Mouse (Mus musculus) heart, embryonic 16.5 days (tissue): ENCODE measurements around the gene Epha2. TPM values are rescaled to one million over a fixed set of nuclear protein-coding genes. Genes with fewer than 3 reads are reported as not detected.
A peak's percentile ranks its signal among the peaks of the same experiment; 100 is the strongest.

Source experiments
- ATAC-seq: fragments of 200-750 bp; cut with Nextera tagmentation; replicated peaks from 2 replicates; pipeline ENCODE4 v1.8.0; 2017; ENCODE audit warnings: moderate number of reproducible peaks; ENCODE audit not compliant: insufficient read depth, low FRiP score; ENCODE audit errors: extremely low read depth
- H3K27ac ChIP-seq: fragments of 300-500 bp; sonication (generic); 2 replicates; pipeline ENCODE4 v1.5.1; 2014; ENCODE audit warnings: mild to moderate bottlenecking, low read length, control low read depth, moderate library complexity
- H3K27me3 ChIP-seq: fragments of 300-500 bp; sonication (generic); 2 replicates; pipeline ENCODE4 v1.6.1; 2014; ENCODE audit warnings: low read length, mixed read lengths; ENCODE audit not compliant: control insufficient read depth, insufficient read depth
- H3K36me3 ChIP-seq: fragments of 300-500 bp; sonication (generic); 2 replicates; pipeline ENCODE4 v1.6.1; 2014; ENCODE audit not compliant: control insufficient read depth, insufficient read depth
- H3K4me1 ChIP-seq: fragments of 300-500 bp; sonication (generic); 2 replicates; pipeline ENCODE4 v1.6.1; 2014; ENCODE audit warnings: low read length, mixed read lengths; ENCODE audit not compliant: control insufficient read depth, insufficient read depth
- H3K4me2 ChIP-seq: fragments of 300-500 bp; sonication (generic); 2 replicates; pipeline ENCODE4 v1.6.1; 2014; ENCODE audit warnings: low read depth, mild to moderate bottlenecking, control low read depth, low read length
- H3K4me3 ChIP-seq: fragments of 300-500 bp; sonication (generic); 2 replicates; pipeline ENCODE4 v1.5.1; 2014; ENCODE audit warnings: mild to moderate bottlenecking, control low read depth, low read length
- H3K9ac ChIP-seq: fragments of 300-500 bp; sonication (generic); 2 replicates; pipeline ENCODE4 v1.6.1; 2014; ENCODE audit warnings: low read length, control low read depth
- H3K9me3 ChIP-seq: fragments of 300-500 bp; sonication (generic); replicated peaks from 2 replicates; pipeline ENCODE4 v1.6.1; 2016; ENCODE audit warnings: low read length; ENCODE audit not compliant: control insufficient read depth
- WGBS: fragments of 180-500 bp; shearing (Covaris S2); extraction: QIAGEN DNeasy Blood & Tissue Kit; methylation state at CpG from one replicate; pipeline ENCODE4 v1.1.7; 2014; 5-methylcytosine and 5-hydroxymethylcytosine counted together
- polyA plus RNA-seq: library from polyadenylated mRNA; unstranded; fragments of >200 nt; fragmentation: Nextera tagmentation; extraction: Ambion mirVana; gene quantifications from 2 replicates; pipeline ENCODE4 v1.2.1, GENCODE M21; 2015

Epha2 gene
- polyA plus RNA-seq, 1 experiment from 2014 or later: 3.1 TPM

DNA sequence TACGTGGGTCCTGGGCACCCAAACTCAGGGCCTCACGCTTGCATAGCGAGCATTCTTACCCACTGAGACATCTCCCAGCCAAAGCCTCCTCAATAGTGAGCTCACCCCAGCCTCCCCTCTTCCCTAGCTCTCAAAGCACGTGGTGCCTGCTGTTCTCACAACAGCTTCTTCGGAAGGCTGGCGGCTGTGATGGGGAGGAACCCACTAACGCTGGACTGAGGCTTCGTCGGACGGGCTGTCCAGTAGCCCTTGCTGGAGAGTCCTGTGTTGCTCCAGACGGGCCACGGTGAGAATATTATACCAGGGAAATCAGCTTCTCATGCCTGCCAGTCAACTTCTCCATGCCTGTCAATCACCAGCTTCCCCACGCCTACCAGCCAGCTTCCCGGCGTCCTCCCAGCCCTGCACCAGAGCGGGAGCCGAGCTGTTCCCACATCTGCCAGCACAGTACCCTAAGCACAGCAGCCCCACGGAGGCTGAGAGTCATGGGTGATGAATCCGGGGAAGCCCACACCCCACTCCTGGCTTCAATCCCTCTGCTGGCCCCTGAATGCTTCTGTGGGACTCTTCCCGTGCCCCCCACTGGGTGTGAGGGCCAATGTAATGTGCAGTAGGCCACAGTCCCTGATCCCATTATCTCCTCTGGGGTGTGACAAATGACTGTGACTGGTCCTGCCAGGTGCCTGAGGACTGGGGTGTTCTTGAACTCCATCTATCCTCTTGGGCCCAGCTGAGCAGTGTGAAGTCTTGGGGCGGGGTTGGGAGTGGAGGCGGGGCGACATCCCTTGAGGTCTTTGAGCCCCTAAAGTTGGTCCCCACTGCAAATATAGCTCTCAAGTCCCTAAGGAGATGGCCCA is 26.3 kb upstream of the Epha2 start:
- Histone ChIP-seq H3K4me3 (no peak overlapping the region), H3K4me2 (peak overlapping the region; percentile 39), H3K9me3 (no peaks in the 10 kb centered on the region), H3K27ac (no peak overlapping the region), H3K36me3 (no peaks in the 10 kb centered on the region), H3K9ac (peak overlapping the region; percentile 48; the same call in 1 of the 2 replicates), H3K4me1 (peaks cover 20% of the 10 kb centered on the region; the same call in 1 of the 2 replicates), H3K27me3 (0 out of 2 replicates have a peak, but pooled peaks cover 6% of the 10 kb centered on the region)
- ATAC-seq: no peak
- 32% methylated on average over 23 of the region's 23 CpGs for WGBS

DNA sequence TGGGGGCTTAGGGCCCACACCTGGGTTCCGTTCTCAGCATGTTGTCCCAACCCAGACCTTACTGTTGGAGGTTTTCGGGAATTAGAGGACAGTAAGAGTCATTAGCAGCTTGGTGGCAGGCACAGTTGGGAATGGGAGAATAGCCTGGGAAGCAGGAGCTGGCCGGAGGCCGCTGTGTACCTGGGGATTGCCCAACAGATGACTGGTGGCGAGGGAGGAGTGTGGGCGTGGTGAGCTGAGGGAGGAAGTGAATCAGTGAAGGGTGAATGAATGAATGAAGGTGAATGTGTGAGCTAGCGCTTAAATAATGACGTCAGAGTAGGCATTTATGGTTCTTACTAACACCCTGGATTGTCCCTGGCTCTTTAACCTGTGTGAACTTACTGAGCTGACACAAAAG is 23.9 kb upstream of the Epha2 start:
- peaks cover 27% of the 10 kb centered on the region for H3K4me1 ChIP-seq
- H3K36me3 ChIP-seq: no peaks in the 10 kb centered on the region
- no peaks in the 10 kb centered on the region for H3K9me3 ChIP-seq
- H3K27me3 ChIP-seq: 0 out of 2 replicates have a peak, but pooled peaks cover 6% of the 10 kb centered on the region
- peak overlapping the region; percentile 88 for H3K27ac ChIP-seq
- no peak overlapping the region for H3K4me2 ChIP-seq
- no peak overlapping the region for H3K4me3 ChIP-seq
- H3K9ac ChIP-seq: no peak overlapping the region
- ATAC-seq: no peak
- WGBS: 87% methylated on average over 8 of the region's 8 CpGs

DNA sequence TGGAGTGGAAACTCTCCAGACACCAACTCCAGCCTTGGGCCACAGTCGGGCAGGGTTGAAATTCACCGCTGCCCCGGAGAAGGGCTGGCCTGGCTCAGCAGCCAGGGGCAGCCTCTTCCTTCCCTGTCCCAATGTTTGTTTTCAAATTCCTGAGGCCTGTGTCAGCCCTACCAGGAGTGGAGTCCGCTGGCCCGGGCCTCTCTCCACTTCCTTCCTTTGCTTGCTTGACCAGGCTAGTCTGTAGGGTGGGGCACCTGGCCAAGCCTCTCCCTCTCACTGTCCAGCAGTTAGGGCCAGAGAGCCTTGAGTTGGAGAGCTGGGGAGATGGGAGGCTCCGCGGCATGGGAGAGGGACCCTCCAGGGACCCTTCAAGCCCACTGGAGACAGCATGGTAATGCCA is 22.9 kb upstream of the Epha2 start:
- H3K4me3 ChIP-seq: peak overlapping the region; percentile 10; the same call in 1 of the 2 replicates
- peaks cover 25% of the 10 kb centered on the region for H3K4me1 ChIP-seq
- peak overlapping the region; percentile 37; the same call in 1 of the 2 replicates for H3K9ac ChIP-seq
- H3K27ac ChIP-seq: peak overlapping the region; percentile 88
- H3K36me3 ChIP-seq: no peaks in the 10 kb centered on the region
- H3K27me3 ChIP-seq: 0 out of 2 replicates have a peak, but pooled peaks cover 4% of the 10 kb centered on the region
- WGBS: 31% methylated on average over 7 of the region's 7 CpGs
- peak; percentile 74 for ATAC-seq
- H3K9me3 ChIP-seq: no peaks in the 10 kb centered on the region
- peak overlapping the region; percentile 35; the same call in 1 of the 2 replicates for H3K4me2 ChIP-seq

DNA sequence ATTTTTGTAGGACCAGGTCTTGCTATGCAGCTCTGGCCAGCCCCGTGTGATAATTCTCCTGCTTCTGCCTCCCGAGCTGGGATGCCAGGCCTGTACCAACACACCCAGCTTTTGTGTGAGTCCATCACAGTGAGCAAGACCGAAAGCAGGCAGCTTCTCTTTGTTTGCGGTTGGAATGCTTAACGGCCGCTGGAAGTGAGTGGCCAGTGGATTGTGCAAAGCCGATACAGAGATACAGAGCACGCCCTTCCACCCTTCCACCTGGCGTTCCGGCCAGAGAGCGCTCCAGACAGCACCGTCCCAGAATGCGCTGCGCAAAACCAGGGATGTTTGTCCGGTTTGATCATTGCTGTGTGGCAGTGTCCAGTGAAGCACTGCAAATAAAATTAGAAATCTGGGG is 21.7 kb upstream of the Epha2 start:
- Histone ChIP-seq H3K4me2 (no peak overlapping the region), H3K9ac (no peak overlapping the region), H3K9me3 (no peaks in the 10 kb centered on the region), H3K36me3 (no peaks in the 10 kb centered on the region), H3K27ac (peak overlapping the region; percentile 58; the same call in 1 of the 2 replicates), H3K27me3 (0 out of 2 replicates have a peak, but pooled peaks cover 4% of the 10 kb centered on the region), H3K4me1 (peaks cover 31% of the 10 kb centered on the region), H3K4me3 (no peak overlapping the region)
- no peak for ATAC-seq
- 58% methylated on average over 15 of the region's 15 CpGs for WGBS

DNA sequence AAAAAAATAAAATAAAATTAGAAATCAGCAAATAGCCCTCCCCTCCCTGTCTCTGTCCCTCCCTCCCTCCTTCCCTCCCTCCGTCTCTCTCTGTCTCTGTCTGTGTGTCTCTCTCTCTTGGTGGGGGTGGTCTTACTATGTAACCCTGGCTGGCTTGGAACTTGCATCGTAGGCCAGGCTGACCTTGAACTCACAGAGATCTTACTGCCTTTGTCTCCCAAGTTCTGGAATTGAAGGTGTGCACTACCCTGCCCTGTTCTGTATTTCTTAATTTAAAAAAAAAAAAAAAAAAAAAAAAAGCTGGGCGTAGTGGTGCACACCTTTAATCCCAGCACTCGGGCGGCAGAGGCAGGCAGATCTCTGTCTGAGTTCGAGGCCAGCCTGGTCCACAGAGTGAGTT is 21.3 kb upstream of the Epha2 start:
- H3K4me2 ChIP-seq: no peak overlapping the region
- 94% methylated on average over 6 of the region's 6 CpGs for WGBS

GRCm38 (mm10) chr4:141280471-141280870 is 20.6 kb upstream of the Epha2 start:
- WGBS: 87% methylated on average over 1 of the region's 1 CpGs
- 0 out of 2 replicates have a peak, but pooled peaks cover 3% of the 10 kb centered on the region for H3K27me3 ChIP-seq
- peaks cover 27% of the 10 kb centered on the region for H3K4me1 ChIP-seq
- H3K9me3 ChIP-seq: no peaks in the 10 kb centered on the region
- H3K4me2 ChIP-seq: no peak overlapping the region
- H3K36me3 ChIP-seq: no peaks in the 10 kb centered on the region
- no peak overlapping the region for H3K4me3 ChIP-seq
- no peak overlapping the region for H3K9ac ChIP-seq
- H3K27ac ChIP-seq: no peak overlapping the region
- no peak for ATAC-seq

More for the DNA sequence above, 21.3 kb upstream of the Epha2 start:
- Histone ChIP-seq H3K9me3 (no peaks in the 10 kb centered on the region), H3K4me1 (peaks cover 28% of the 10 kb centered on the region), H3K36me3 (no peaks in the 10 kb centered on the region), H3K4me3 (no peak overlapping the region), H3K27me3 (0 out of 2 replicates have a peak, but pooled peaks cover 4% of the 10 kb centered on the region), H3K9ac (no peak overlapping the region), H3K27ac (no peak overlapping the region)
- no peak for ATAC-seq

- no peaks in the 10 kb centered on the region for H3K9me3 ChIP-seq
- no peak overlapping the region for H3K4me3 ChIP-seq
- H3K27me3 ChIP-seq: no peaks in the 10 kb centered on the region
- no peak overlapping the region for H3K9ac ChIP-seq
- peaks cover 27% of the 10 kb centered on the region for H3K4me1 ChIP-seq
- no peak overlapping the region for H3K27ac ChIP-seq
- H3K36me3 ChIP-seq: no peaks in the 10 kb centered on the region
- 53% methylated on average over 6 of the region's 6 CpGs for WGBS
- H3K4me2 ChIP-seq: no peak overlapping the region
- ATAC-seq: no peak
Observed at GRCm38 (mm10) chr4:141281153-141281552, 19.9 kb upstream of the Epha2 start.

DNA sequence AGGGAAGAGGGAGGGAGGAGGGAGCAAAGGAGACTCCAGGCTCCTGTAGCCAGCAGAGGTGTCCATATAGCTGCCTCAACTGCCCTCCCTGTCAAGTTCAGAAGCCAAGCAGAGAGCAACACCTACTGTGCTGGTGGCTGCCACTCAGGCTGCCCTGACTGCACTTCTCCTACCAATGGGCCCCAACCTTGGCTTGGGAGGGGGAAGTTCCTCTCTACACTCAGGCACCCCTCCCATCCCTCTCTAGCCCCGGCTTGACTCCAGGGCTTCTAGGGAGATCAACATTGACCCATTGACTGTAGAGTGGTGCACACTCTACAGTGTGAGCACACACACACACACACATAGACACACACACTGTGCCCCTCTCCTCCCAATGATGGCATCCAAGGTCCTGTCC is 19.5 kb upstream of the Epha2 start:
- no peak for ATAC-seq
- Histone ChIP-seq H3K4me1 (peaks cover 27% of the 10 kb centered on the region), H3K27me3 (no peaks in the 10 kb centered on the region), H3K4me2 (no peak overlapping the region), H3K9ac (no peak overlapping the region), H3K4me3 (no peak overlapping the region), H3K27ac (0 out of 2 replicates have a peak overlapping the region, but pooled peaks have one; percentile 9), H3K9me3 (no peaks in the 10 kb centered on the region), H3K36me3 (no peaks in the 10 kb centered on the region)
- WGBS: 42% methylated on average over 1 of the region's 1 CpGs

GRCm38 (mm10) chr4:141282087-141282486 is 19.0 kb upstream of the Epha2 start:
- no peak for ATAC-seq
- peaks cover 32% of the 10 kb centered on the region for H3K4me1 ChIP-seq
- no peaks in the 10 kb centered on the region for H3K36me3 ChIP-seq
- WGBS: 66% methylated on average over 3 of the region's 3 CpGs
- H3K4me3 ChIP-seq: no peak overlapping the region
- H3K9me3 ChIP-seq: no peaks in the 10 kb centered on the region
- no peak overlapping the region for H3K9ac ChIP-seq
- no peaks in the 10 kb centered on the region; the same call in 1 of the 2 replicates for H3K27me3 ChIP-seq
- H3K4me2 ChIP-seq: no peak overlapping the region
- 0 out of 2 replicates have a peak overlapping the region, but pooled peaks have one; percentile 9 for H3K27ac ChIP-seq
